Mouse (Mus musculus): Measurements from ENCODE around the gene Cask. TPM values are rescaled to one million over a fixed set of nuclear protein-coding genes. Genes with fewer than 3 reads are reported as not detected.

Cask gene
- polyA plus RNA-seq, 1 experiment from 2014 or later: 42.5 TPM

- Histone ChIP-seq H3K4me1 (replicated peaks) (no peaks in the 10 kb centered on the region), H3K9me3 (no peaks in the 10 kb centered on the region), H3K4me3 (no peak overlapping the region), H3K4me2 (no peak overlapping the region), H3K27me3 (peaks cover 3% of the 10 kb centered on the region; the same call in 1 of the 2 replicates), H3K36me3 (no peaks in the 10 kb centered on the region), H3K27ac (replicated peaks) (no peak overlapping the region), H3K9ac (no peak overlapping the region)
- 61% methylated on average over 3 of the region's 3 CpGs for WGBS
- no peak for ATAC-seq (ENCODE audit: low read depth)
Measured at GRCm38 (mm10) chrX:13471925-13472324, 379.2 kb downstream of the Cask start.

GRCm38 (mm10) chrX:13469160-13470116 is 381.7 kb downstream of the Cask start:
- WGBS: 71% methylated on average over 9 of the region's 9 CpGs
- Histone ChIP-seq H3K4me3 (no peak overlapping the region), H3K27ac (replicated peaks) (no peak overlapping the region)

GRCm38 (mm10) chrX:13467121-13467571 is 384.0 kb downstream of the Cask start:
- H3K4me3 ChIP-seq: no peak overlapping the region
- no peaks in the 10 kb centered on the region for H3K36me3 ChIP-seq
- peaks cover 3% of the 10 kb centered on the region; the same call in 1 of the 2 replicates for H3K27me3 ChIP-seq
- no peaks in the 10 kb centered on the region for H3K4me1 ChIP-seq (replicated peaks)
- no peaks in the 10 kb centered on the region for H3K9me3 ChIP-seq
- 79% methylated on average over 6 of the region's 6 CpGs for WGBS
- no peak overlapping the region for H3K27ac ChIP-seq (replicated peaks)
- no peak overlapping the region for H3K9ac ChIP-seq
- no peak for ATAC-seq (ENCODE audit: low read depth)
- no peak overlapping the region for H3K4me2 ChIP-seq

More at GRCm38 (mm10) chrX:13469160-13470116, 381.7 kb downstream of the Cask start:
- H3K9ac ChIP-seq: no peak overlapping the region
- H3K9me3 ChIP-seq: no peaks in the 10 kb centered on the region
- H3K4me1 ChIP-seq (replicated peaks): no peaks in the 10 kb centered on the region
- H3K4me2 ChIP-seq: no peak overlapping the region
- ATAC-seq (ENCODE audit: low read depth): no peak
- H3K27me3 ChIP-seq: peaks cover 3% of the 10 kb centered on the region; the same call in 1 of the 2 replicates
- no peaks in the 10 kb centered on the region for H3K36me3 ChIP-seq

Small RNA genes within 50 kb of the gene (microRNA-seq; reads per million reads assigned to microRNA genes)
- not detected for gene Gm25246

Other genes with a start within 250 kb of the Cask start
- gene Gpr34, start 219.3 kb downstream of the Cask start, polyA plus RNA-seq (2015; fragmentation: Nextera tagmentation; extraction: Ambion mirVana): 4.4 and 4.8 TPM in 2 replicates
- gene Gpr82, start 190.0 kb downstream of the Cask start, polyA plus RNA-seq (2015; fragmentation: Nextera tagmentation; extraction: Ambion mirVana): 0.35 and 0.39 TPM in 2 replicates

All from neural tube, embryonic 13.5 days (tissue).